Mouse (Mus musculus) kidney, embryonic 16.5 days (tissue): ENCODE measurements around the gene Dohh. TPM values are rescaled to one million over a fixed set of nuclear protein-coding genes. Genes with fewer than 3 reads are reported as not detected.

Experiments
- ATAC-seq: fragments of 200-750 bp; cut with Nextera tagmentation; 2 replicates; pipeline ENCODE4 v1.8.0; 2017; ENCODE audit warnings: moderate TSS enrichment; ENCODE audit not compliant: low FRiP score, low TSS enrichment
- H3K27ac ChIP-seq: fragments of 300-500 bp; sonication (generic); 2 replicates; pipeline ENCODE4 v1.5.1; 2014; ENCODE audit warnings: low read length
- H3K27me3 ChIP-seq: fragments of 300-500 bp; sonication (generic); 2 replicates; pipeline ENCODE4 v1.6.1; 2014; ENCODE audit warnings: low read length, control low read depth, mixed read lengths; ENCODE audit not compliant: insufficient read depth
- H3K36me3 ChIP-seq: fragments of 300-500 bp; sonication (generic); 2 replicates; pipeline ENCODE4 v1.6.1; 2014; ENCODE audit warnings: low read length, control low read depth, mixed read lengths; ENCODE audit not compliant: insufficient read depth
- H3K4me1 ChIP-seq: fragments of 300-500 bp; sonication (generic); 2 replicates; pipeline ENCODE4 v1.6.1; 2014; ENCODE audit warnings: low read length, control low read depth, mixed read lengths; ENCODE audit not compliant: insufficient read depth
- H3K4me2 ChIP-seq: fragments of 300-500 bp; sonication (generic); replicated peaks from 2 replicates; pipeline ENCODE4 v1.6.1; 2014; ENCODE audit warnings: low read depth, low read length
- H3K4me3 ChIP-seq: fragments of 300-500 bp; sonication (generic); 2 replicates; pipeline ENCODE4 v1.5.1; 2014; ENCODE audit warnings: mild to moderate bottlenecking, low read length
- H3K9ac ChIP-seq: fragments of 300-500 bp; sonication (generic); replicated peaks from 2 replicates; pipeline ENCODE4 v1.6.1; 2014; ENCODE audit warnings: low read length
- H3K9me3 ChIP-seq: fragments of 300-500 bp; sonication (generic); 2 replicates; pipeline ENCODE4 v1.6.1; 2016; ENCODE audit warnings: low read length, control low read depth
- WGBS: fragments of 180-500 bp; shearing (Covaris S2); extraction: QIAGEN DNeasy Blood & Tissue Kit; methylation state at CpG from one replicate; pipeline ENCODE4 v1.1.7; 2014; 5-methylcytosine and 5-hydroxymethylcytosine counted together
- polyA plus RNA-seq: library from polyadenylated mRNA; unstranded; fragments of >200 nt; fragmentation: Nextera tagmentation; extraction: Ambion mirVana; gene quantifications from 2 replicates; pipeline ENCODE4 v1.2.1, GENCODE M21; 2015

Dohh gene
- polyA plus RNA-seq, 1 experiment from 2014 or later = 104 TPM

- Histone ChIP-seq H3K9ac (peak overlapping the region; percentile 29), H3K4me2 (no peak overlapping the region), H3K9me3 (no peaks in the 10 kb centered on the region), H3K36me3 (peaks cover 11% of the 10 kb centered on the region; the same call in 1 of the 2 replicates), H3K4me1 (peaks cover 55% of the 10 kb centered on the region), H3K27me3 (no peaks in the 10 kb centered on the region), H3K27ac (no peak overlapping the region), H3K4me3 (no peak overlapping the region)
- ATAC-seq = no peak
- 90% methylated on average over 10 of the region's 10 CpGs for WGBS
Observed at GRCm38 (mm10) chr10:81419111-81419928, 35.1 kb downstream of the Dohh start.

DNA sequence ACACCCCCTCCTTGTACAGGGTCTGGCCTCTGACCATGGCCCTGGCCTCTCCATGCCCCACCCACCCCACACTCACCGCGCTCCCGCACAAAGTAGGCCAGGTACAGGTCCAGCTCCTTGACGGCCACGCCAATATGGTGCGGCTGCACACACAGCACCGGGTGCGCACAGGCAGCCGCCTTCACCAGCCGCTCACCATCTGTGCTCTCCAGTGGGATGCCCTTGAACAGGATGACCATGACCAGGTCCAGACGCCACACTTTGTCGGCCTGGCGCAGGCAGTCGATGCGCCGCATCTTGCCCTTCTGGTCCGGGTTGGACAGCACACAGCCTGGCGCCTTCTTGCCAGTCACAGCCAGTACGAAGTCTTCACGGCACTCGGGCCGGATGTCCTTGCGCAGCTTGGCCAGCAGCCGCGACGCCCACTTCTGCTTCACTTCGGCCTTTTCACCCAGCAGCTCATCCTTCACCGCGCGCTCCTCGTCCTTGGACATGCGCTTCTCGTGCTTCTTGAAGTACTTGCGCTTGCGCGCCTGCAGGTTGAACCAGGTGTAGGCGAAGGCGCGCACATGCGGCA, 36.1 kb downstream of the Dohh start:
- Histone ChIP-seq H3K4me3 (no peak overlapping the region), H3K4me2 (no peak overlapping the region), H3K36me3 (peaks cover 11% of the 10 kb centered on the region; the same call in 1 of the 2 replicates), H3K27me3 (no peaks in the 10 kb centered on the region), H3K9ac (no peak overlapping the region), H3K27ac (no peak overlapping the region), H3K4me1 (peaks cover 55% of the 10 kb centered on the region), H3K9me3 (no peaks in the 10 kb centered on the region)
- ATAC-seq = no peak
- 89% methylated on average over 40 of the region's 40 CpGs for WGBS

DNA sequence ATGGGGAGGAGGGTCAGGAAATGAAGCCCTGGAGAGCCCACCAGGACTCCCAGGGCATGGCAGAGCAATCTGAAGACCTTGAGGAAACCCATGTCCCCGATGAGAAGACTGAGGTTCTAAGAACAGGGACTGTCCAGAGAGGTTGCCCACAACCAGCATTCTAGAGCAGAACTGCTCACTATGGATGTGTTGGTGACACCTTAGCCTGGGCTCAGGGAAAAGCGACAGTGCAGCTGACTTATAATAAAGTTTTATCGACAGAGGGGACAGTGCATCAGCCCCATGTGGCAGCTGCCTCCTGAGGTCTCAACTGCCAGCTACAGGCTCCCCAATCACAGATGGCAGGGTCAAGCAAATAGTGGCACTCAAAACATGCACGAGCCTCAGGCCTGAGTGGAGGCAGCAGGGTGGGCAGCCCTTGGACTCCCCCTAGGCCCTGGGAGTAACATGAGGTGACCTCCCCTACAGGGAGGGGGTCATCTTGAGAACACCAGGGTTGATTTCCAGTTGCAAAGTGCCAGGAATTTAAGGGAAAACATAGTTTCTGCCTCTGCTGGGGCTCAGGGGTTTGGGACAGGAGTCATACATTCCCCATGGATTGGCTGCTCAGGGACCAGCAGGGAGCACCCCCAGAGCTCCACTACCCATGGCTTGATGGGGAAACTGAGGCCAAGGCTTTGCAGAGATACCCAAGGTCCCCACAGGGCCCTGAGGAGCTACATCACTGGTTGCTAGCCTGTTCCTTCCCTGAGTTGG, 37.0 kb downstream of the Dohh start:
- Histone ChIP-seq H3K4me2 (no peak overlapping the region), H3K4me3 (no peak overlapping the region), H3K9me3 (no peaks in the 10 kb centered on the region), H3K36me3 (peaks cover 11% of the 10 kb centered on the region; the same call in 1 of the 2 replicates), H3K4me1 (peaks cover 53% of the 10 kb centered on the region), H3K27ac (no peak overlapping the region), H3K27me3 (no peaks in the 10 kb centered on the region), H3K9ac (no peak overlapping the region)
- no peak for ATAC-seq
- WGBS = 78% methylated on average over 4 of the region's 4 CpGs

DNA sequence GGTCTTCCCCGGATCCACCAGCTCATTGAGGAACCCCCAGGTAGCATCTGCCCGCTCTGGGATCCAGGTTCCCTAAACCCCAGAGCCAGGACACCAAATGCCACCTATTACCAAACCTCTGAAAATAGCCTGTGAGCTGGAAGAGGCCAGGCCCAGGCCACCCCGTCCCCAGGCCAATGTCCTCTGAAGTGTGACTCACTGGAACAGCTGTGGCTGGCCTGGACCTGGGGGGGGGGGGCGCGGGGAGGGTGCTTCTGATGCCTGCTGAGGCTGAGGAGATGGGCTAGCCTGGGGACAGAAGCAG, 37.5 kb downstream of the Dohh start:
- WGBS = 72% methylated on average over 5 of the region's 5 CpGs
- no peaks in the 10 kb centered on the region for H3K9me3 ChIP-seq
- H3K4me1 ChIP-seq = peaks cover 48% of the 10 kb centered on the region
- peaks cover 11% of the 10 kb centered on the region; the same call in 1 of the 2 replicates for H3K36me3 ChIP-seq
- no peaks in the 10 kb centered on the region for H3K27me3 ChIP-seq
- no peak for ATAC-seq
- no peak overlapping the region for H3K4me3 ChIP-seq
- H3K27ac ChIP-seq = no peak overlapping the region
- no peak overlapping the region for H3K4me2 ChIP-seq
- no peak overlapping the region for H3K9ac ChIP-seq

DNA sequence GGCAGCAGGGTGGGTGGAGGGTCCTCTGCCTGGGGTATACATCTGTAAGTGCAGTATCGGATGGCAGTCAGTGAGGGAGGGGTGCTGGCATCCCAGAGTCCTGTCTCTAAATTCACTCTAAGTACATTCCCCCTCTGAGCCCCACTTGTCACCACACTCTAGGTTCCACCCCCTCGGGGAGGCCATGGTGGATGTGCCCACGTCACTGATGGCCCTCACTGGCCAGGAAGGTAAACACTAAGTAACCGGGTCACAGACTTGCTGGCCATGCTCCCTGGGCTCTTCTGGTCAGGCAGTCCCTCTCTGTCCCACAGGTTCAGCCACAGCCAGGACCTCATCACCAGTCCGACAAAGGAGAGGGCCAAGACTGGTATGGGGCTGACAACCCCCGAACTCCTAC, 38.0 kb downstream of the Dohh start:
- Histone ChIP-seq H3K27me3 (no peaks in the 10 kb centered on the region), H3K9ac (no peak overlapping the region), H3K4me3 (no peak overlapping the region), H3K9me3 (no peaks in the 10 kb centered on the region), H3K36me3 (peaks cover 11% of the 10 kb centered on the region; the same call in 1 of the 2 replicates), H3K4me2 (no peak overlapping the region), H3K4me1 (peaks cover 45% of the 10 kb centered on the region), H3K27ac (no peak overlapping the region)
- WGBS = 74% methylated on average over 6 of the region's 6 CpGs
- no peak for ATAC-seq

- H3K27me3 ChIP-seq = no peaks in the 10 kb centered on the region
- ATAC-seq = no peak
- peaks cover 11% of the 10 kb centered on the region; the same call in 1 of the 2 replicates for H3K36me3 ChIP-seq
- H3K4me2 ChIP-seq = no peak overlapping the region
- whole genome bisulfite sequencing = 85% methylated on average over 3 of the region's 3 CpGs
- H3K4me1 ChIP-seq = peaks cover 43% of the 10 kb centered on the region
- no peak overlapping the region for H3K27ac ChIP-seq
- H3K9ac ChIP-seq = no peak overlapping the region
- no peak overlapping the region for H3K4me3 ChIP-seq
- H3K9me3 ChIP-seq = no peaks in the 10 kb centered on the region
Observed at GRCm38 (mm10) chr10:81422661-81423217, 38.5 kb downstream of the Dohh start.

GRCm38 (mm10) chr10:81423476-81424245, 39.4 kb downstream of the Dohh start:
- H3K9ac ChIP-seq = peak overlapping the region; percentile 89
- peak overlapping the region; percentile 89 for H3K27ac ChIP-seq
- no peak for ATAC-seq
- WGBS = 62% methylated on average over 4 of the region's 4 CpGs
- peak overlapping the region; percentile 76 for H3K4me3 ChIP-seq
- H3K36me3 ChIP-seq = peaks cover 11% of the 10 kb centered on the region; the same call in 1 of the 2 replicates
- H3K4me2 ChIP-seq = peak overlapping the region; percentile 95
- no peaks in the 10 kb centered on the region for H3K9me3 ChIP-seq
- no peaks in the 10 kb centered on the region for H3K27me3 ChIP-seq
- H3K4me1 ChIP-seq = peaks cover 33% of the 10 kb centered on the region

DNA sequence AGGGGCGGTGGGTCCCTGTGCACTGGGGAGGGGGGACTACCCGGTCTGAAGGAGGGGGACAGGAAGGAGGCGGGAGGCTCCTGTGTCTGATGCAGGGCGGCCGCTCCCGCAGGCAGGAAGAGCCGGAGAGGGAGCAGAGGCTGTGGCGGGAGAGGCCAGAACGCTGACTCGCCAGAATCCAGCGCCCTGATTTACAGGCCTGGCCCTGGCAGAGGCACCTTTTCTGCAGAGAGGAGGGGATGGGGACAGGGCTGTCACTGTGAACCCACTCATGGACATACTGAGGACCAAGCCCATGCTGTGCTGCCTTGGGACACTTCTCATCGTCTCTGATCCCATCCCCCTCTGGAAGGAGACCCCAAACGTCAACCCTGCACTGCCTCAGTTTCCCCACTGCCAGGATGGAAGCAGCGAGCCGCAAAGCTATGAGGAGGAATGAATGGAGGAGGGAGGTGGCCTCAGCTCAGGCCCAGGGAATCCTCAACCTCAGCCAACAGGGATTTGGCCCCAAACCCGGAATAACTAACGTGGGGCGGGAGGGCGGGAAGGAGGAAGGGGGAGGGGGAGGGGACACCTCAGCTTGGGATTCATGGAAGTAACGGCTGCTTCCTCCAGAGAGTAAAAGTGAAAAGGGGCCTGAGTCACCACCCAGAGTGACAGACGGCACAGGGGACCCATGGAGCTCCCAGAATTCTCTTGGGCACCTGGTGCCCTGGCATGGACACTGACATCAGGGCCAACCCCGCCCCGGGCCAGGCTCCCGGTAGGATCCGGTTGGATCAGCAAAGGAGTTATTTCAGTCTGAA, 40.2 kb downstream of the Dohh start:
- ATAC-seq = peak; percentile 27; the same call in 1 of the 2 replicates
- peak overlapping the region; percentile 76 for H3K4me3 ChIP-seq
- H3K27me3 ChIP-seq = no peaks in the 10 kb centered on the region
- peaks cover 33% of the 10 kb centered on the region for H3K4me1 ChIP-seq
- WGBS = 2% methylated on average over 25 of the region's 25 CpGs
- peaks cover 8% of the 10 kb centered on the region; the same call in 1 of the 2 replicates for H3K36me3 ChIP-seq
- H3K27ac ChIP-seq = peak overlapping the region; percentile 89
- no peaks in the 10 kb centered on the region for H3K9me3 ChIP-seq
- peak overlapping the region; percentile 95 for H3K4me2 ChIP-seq
- peak overlapping the region; percentile 89 for H3K9ac ChIP-seq
